Mouse (Mus musculus): ENCODE results near the gene Rtbdn.
"Not testable (repeated sequence)": the region's sequence is repeated elsewhere in the genome, so short reads cannot be mapped to it uniquely, and the experiment has no call there.

Rtbdn gene

DNA sequence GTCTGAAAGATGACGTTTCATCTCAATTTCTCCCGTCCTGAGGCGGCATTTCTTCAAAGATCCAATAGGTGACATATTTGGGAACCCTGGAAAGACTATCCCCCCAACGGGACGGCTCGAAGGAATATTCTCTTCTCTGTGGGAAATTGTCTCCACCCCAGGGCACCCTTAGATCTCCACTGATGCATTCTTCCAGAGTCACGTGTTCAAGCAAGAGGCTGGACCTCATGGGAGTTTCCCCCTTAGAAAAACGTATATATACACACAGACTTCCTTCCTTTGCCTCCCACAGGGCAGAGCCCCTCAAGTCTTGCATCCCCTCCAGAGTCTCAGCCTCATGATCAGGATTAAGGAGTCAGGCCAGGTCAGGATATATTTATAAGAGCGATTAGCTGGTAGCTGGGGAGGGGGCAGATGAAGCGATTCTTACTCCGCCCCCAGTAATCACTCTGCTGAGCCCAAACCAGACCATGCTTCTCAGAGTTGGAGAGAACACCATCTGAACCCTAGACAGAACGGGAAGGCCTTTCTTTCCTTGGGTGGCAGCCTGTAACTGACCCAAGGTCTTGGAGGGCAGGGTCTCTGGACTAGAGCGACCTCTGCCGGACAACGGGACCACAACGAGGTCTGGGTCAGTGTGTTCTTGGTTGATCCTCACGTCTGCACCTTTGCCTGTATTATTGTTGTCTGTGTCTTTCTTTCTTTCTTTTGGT is at the start of gene Rtbdn:
Gene Rtbdn, plus strand, starts transcription at position 464 of the 713 bp plus-strand sequence.
- no peak for DNase-seq (ENCODE audit: low read depth)

DNA sequence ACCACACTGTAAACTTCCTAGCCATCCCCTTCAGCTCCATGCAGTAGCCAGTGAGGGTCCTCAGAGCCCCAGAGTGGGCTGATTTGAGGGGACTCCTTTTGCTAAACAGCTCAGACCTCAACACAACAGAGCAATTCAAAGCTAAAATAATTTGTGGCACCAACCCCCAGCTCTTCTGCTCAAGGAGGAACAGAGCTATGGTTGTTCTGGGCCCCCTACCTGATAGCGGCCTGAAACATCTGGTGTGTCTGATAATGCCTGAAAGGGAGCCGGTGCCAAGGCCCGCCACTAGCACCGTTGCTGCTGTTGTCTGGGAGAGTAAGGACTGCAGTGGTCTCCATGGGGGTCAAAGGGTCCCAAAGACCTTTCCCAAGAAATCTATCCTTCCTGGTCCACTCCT is 45.7 kb upstream of the Rtbdn start:
- DNase-seq (ENCODE audit: low read depth), result peak; percentile 79

DNA sequence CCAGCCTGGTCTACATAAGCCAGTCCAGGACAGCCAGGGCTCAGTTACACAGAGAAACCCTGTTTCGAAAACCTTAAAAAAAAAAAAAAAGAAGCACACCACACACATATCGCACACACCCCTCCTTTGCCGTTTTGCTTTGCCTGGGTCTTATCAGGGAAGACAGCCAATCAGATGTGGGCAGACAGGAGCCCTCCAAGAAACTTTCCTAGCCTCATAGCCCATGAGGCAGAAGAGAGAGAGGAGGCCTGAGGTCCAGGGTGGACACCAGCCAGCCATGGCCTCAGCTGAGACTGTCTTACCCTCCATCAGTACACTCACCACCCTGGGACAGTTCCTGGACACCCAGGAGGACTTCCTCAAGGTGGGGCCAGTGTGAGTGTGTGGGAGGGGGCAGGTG is 45.0 kb upstream of the Rtbdn start, which contains the start of gene Klf1:
Gene Klf1, plus strand, starts transcription at position 177 of the 400 bp plus-strand sequence.
- peak; percentile 83 for DNase-seq (ENCODE audit: low read depth)

DNA sequence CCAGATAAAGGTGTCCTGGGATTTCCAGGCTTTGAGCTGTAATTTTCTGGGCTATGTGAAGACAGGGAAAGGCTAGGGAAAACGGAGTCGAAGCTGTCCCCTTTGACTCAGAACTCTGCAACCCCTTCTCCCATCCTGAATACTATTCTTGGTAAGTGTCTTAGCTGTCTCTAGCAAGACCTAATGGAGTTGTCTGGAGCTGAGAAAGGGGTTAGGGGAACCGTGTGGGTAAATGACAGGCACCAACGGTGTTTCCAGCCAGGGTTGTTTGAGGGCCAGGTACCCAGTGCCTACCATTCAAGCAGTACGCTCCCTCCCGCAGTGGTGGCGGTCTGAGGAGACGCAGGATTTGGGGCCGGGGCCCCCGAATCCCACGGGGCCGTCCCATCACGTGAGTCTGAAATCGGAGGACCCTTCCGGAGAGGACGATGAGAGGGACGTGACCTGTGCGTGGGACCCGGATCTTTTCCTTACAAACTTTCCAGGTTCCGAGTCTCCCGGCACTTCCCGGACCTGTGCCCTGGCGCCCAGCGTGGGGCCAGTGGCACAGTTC is 44.3 kb upstream of the Rtbdn start:
- DNase-seq (ENCODE audit: low read depth), result no peak

DNA sequence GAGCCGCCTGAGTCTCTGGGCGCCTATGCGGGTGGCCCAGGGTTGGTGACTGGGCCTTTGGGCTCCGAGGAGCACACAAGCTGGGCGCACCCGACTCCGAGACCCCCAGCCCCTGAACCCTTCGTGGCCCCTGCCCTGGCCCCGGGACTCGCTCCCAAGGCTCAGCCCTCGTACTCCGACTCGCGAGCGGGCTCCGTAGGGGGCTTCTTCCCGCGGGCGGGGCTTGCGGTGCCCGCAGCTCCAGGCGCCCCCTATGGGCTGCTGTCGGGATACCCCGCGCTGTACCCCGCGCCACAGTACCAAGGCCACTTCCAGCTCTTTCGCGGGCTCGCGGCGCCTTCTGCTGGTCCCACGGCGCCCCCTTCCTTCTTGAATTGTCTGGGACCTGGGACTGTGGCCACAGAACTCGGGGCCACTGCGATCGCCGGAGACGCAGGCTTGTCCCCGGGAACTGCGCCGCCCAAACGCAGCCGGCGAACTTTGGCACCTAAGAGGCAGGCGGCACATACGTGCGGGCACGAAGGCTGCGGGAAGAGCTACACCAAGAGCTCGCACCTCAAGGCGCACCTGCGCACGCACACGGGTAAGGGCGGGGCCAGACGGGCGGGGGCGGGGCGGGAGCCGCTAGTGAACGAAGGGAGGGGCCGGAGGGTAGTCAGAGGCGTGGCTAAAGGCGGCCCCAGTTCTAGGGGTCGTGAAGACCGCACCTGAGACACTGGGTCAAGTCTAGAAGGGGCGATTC is 43.7 kb upstream of the Rtbdn start:
- peak; percentile 75 for DNase-seq (ENCODE audit: low read depth)

DNA sequence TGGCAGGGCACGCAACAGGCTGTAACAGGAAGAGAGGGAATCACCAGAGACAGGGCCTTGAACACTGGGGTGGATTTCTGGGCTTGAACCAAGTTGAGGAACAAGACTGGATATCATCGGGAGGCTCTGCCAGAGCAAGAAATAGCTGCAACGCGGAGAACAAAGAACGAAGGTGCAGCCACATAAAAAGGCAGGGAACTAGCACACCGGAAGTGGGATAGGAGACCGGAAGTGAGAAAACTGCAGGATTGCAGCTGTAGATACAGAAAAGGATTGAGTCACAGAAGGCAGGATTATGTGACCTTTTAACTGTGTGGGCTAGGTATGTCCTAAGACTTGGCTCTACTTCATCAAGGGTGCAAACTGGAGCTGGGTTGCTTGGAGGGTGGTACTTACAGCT is 42.4 kb upstream of the Rtbdn start:
- DNase-seq (ENCODE audit: low read depth), result no peak

DNA sequence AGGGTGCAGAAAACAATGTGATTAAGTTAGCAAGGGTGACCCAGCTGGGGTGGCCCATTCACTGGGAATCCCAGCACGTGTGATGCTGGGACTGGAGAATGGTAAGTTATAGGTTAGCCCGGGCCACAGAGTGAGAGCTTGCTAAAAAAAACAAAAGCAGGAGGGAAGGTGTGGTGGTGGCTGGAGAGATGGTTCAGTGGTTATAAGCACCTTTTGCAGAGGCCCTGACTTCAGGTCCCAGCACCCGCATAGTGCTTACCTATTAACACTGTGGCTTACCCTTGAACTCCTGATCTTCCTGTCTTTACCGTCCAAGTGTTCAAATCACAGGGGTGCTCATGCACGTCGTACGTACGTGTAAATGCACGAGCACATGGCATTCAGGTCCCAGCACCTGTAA is 39.8 kb upstream of the Rtbdn start:
- DNase-seq (ENCODE audit: low read depth), result no peak

DNA sequence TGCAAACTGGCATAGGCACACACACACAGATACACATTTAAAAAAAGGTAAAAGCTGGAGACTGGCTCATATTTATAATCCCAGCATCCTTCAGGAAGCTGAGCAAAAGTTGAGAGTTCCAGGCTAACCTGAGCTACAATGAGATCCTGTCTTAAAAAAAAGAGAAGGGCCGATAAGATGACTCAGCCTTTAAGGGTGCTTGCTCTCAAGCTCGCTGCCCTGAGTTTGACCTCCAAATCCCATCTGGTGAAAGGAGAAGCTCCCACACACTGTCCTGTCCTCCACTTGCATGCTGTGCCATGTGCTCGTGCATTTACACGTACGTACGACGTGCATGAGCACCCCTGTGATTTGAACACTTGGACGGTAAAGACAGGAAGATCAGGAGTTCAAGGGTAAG is 39.3 kb upstream of the Rtbdn start:
- no peak for DNase-seq (ENCODE audit: low read depth)

DNA sequence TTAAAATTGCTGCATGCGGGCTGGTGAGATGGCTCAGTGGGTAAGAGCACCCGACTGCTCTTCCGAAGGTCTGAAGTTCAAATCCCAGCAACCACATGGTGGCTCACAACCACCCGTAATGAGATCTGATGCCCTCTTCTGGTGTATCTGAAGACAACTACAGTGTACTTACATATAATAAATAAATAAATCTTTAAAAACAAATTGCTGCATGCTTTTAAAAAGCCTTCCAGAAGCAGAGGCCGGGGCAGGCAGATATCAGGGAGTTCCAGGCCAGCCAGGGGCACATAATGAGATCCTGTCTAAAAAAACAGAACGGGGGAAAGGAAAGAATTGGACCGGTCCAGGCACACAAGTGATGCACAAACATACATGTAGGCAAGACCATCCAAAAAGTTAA is 38.8 kb upstream of the Rtbdn start:
- DNase-seq (ENCODE audit: low read depth), result not testable (repeated sequence)

DNA sequence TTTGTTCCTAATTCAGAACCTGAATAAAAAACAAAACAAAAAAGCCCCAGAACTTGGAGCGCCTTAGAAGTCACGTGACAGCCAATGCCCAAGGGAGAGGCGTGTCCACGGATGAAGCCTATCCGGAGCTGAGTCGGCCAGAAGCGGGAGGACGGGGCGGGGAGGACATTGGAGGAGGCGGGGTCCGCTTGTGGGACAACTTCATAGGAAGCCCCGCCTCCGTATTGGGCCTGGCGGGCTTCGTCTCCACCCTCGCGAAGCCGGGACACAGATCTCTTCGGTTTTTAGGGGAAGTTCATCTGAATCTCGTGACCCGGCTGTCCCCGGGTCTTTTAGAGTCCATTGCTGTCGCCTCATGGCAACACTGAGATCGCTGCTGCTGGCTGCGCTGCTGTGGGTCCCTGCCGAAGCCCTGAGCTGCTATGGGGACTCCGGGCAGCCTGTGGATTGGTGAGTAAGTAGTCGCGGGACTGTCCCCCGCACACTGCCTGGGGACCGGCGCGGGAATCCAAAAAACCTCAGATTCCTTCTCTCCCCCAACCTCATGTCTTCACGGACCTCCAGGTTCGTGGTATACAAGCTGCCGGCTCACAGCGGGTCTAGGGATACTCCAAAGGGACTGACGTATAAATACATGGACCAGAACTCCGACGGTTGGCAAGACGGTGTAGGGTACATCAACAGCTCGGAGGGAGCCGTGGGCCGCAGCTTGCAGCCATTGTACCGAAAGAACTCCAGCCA is 38.2 kb upstream of the Rtbdn start, which contains the start of gene Dnase2a:
Gene Dnase2a, plus strand, starts transcription at position 140 of the 741 bp plus-strand sequence.
- peak; percentile 97 for DNase-seq (ENCODE audit: low read depth)

DNA sequence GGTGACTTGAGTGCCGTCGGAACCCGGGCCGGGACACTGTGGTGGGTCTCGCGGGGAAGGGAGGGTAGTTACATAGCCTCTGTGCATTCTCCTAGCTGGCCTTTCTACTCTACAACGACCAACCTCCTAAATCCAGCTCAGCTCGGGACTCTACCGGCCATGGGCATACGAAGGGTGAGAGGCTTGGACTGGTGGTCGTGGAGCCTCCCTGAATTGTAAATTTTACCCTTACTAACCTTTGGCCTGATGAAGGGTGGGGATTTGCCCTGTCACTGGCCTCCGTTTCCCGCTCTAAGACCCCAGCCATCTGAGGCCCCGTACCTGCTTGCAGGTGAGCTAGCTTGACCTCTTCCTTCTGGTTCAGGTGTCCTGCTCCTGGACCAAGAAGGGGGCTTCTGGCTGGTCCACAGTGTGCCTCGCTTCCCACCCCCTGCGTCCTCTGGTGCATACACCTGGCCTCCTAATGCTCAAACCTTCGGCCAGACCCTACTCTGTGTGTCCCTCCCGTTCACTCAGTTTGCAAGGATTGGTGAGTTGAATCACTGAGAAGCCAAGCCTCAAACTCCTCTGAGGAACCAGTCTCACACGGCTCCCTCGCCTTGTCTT is 37.5 kb upstream of the Rtbdn start:
- DNase-seq (ENCODE audit: low read depth), result no peak

DNA sequence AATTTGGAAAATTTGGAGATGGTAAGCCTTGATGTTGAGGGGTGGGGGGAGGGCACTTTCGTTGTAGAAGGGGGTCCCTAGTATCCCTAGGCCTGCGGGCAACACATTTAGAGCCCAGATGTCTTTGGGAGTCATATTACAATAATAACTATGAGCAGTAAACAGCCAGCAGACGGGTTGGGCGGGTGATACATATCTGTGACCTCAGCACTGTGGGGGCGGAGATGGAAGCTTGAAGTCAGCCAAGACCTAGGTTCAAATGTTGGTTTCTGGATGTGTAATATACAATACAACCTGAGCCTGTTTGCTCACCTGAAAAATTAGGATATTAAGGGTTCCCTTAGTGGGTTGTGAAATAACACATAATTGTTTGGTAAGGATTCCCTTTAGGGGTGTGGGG is 36.8 kb upstream of the Rtbdn start:
- DNase-seq (ENCODE audit: low read depth), result no peak

DNA sequence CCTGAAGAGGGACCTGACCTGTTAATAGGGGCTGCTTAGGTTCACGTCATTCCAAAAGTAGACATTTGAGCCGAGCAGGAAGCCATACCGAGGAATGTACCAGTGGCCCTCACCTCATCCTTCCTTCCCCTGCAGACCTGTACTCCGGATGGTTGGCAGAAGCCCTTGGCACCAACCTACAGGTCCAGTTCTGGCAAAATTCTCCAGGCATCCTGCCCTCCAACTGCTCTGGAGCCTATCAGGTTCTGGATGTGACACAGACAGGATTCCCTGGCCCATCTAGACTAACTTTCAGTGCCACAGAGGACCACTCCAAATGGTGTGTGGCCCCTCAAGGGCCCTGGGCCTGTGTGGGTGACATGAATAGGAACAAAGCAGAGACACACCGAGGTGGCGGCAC is 36.2 kb upstream of the Rtbdn start:
- no peak for DNase-seq (ENCODE audit: low read depth)

DNA sequence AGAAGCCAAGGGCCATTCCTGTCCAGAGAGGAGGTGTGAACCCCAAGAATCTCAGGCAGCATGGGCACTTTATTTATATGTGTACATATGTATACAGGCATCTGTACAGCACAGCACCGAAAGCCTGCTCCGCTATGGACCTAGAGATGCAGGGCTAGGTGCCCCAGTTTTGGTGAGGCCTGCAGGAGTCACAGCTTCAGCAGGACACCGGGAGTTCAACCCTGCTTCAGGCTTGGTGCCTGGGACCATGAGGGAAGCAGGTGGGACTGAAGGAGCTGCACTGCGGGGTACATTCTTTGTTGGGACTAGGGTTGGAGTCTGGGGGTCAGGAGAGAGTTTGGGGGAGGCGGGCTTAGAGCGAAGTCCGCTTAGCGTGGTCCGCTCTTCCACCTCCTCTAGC is 34.9 kb upstream of the Rtbdn start:
- no peak for DNase-seq (ENCODE audit: low read depth)

DNA sequence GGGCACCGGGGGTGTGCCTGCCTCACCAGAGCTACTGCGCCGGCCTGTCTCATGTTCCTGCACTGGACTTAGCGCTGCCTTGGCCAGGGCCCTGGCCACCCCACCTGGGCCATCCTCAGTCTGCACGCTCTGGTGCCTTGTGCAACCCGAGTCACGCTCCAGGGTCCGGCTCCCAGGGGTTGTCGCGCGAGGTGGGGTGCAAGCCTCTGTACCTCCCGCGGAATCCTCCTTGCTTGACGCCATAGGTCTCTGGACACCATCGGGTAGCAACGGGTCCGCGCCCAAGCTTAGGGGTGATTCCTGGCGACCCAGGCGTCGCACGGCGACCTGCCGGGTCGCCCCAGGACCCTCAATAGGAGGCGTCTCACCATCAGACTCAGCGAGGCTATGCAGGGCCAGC is 34.4 kb upstream of the Rtbdn start:
- no peak for DNase-seq (ENCODE audit: low read depth)

DNA sequence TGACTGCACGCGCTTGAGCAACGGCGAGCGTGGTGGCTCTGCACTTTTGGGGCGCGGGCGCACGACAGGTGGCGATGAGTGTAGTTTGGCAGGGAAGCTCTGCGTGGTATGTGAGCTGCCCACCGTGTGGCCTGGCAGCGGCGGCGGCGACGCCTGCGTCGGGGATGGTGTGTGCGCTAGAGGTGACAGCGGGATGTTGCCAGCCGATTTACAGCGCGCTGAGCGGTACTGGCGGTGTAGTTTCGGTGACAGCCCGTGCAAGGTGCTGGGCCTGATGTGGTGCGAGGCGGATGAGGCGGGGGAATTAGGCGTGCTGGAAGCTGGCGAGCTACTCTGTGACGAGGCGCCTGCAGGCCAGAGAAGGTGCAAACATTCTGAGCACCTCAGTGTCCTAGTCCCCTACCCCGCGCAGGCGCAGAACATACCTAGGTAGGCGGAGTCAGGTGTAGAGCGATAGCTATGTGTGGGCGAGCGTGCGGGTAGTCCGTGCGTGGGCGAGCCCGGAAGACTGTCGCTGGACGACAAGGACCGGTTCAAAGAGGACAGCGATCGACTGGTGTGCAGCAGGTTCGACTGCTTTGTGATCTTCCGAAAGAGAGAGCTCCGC is 33.8 kb upstream of the Rtbdn start:
- peak; percentile 83 for DNase-seq (ENCODE audit: low read depth)

DNA sequence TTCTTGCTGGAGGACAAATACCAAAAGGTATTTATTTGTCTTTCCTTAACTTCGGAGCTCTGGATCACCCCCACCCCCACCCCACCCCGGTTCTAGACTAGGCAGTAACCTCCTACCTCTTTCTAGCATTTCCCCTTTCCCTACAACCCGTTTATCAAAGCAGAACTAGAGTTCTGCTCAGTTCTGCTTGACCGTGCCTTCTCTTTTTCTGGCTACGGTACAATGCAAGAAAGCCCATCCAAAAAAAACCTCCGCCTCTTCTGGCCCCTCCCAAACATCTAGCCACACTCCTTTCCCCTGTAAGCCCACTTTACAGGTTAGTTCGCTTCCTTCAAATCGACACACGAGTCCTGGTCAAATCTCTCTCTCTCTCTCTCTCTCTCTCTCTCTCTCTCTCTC is 33.3 kb upstream of the Rtbdn start:
- no peak for DNase-seq (ENCODE audit: low read depth)

DNA sequence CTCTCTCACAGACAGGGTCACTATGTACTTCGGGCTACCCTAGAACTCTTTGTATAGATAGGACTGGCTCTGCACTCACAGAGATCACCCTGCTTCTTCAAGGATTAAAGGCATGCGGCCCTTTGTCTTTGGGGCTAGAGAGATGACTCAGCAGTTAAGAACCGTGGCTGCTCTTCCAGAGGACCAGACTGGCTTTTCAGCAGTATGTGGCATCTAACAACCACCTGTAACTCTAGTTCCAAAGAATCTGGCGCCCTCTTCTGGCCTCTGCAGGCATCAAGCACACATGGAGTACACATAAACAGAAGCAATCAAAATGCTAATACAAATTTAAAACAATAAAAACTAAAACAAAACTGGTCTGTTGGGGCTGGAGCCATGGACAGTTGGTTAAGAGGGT is 32.8 kb upstream of the Rtbdn start:
- DNase-seq (ENCODE audit: low read depth), result peak; percentile 82

DNA sequence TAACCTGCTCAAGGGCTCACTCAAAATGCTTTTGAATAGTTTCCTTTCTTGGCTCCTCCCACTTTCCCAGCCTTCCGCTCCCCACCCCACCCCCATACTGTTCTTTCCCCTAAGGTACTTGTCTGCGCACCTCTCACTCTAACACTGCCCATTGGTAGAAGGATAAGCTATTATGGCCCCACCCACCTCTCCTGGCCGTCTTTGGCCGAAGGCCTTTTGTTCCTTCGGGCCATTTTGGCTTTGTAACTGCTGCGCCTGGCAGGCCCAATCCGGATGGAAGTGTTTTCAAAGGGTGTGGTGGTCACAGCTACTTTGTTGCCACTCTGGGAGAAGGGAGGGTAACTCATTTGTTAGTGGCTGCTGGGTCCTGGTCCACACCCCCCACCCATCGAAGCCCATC is 31.5 kb upstream of the Rtbdn start:
- no peak for DNase-seq (ENCODE audit: low read depth)

DNA sequence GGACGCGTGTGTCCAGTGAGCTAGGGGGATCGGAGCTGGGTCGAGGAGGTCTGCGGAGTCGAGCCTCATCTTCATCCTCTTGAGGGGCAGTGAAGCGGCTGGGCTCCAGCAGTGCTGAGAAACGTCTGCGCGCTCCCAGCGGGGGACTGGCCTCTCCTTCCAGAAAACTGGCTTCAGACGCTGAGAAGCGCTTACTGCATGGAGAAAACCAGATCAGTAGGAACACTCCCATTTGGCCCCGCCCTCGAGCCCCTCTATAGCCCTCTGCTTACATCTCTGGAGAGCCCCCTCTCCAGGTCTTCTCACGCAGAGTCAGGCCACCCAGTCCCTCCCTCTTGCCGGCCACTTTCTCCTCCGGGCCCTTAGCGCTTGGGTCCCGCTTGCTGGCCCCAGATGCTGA is 29.0 kb upstream of the Rtbdn start:
- DNase-seq (ENCODE audit: low read depth), result no peak

DNA sequence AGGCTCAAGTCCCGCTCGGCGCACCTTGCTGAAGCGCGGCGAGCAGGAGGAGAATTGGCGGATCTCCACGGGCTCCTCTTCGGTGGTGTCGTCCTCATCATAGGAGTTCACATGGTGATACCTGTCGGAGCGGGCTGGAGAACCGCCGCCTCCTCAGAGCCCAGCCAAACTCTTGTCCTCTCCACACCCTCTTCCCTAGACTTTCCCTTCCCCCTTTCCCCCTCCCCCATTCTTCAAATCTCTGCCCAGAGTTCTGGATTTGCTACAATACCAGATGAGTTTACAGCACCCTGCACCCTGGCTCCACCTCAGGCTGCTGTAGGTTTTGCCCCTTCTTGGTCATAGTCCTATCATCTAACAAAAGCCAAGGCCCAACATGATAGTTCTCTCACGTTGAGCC is 28.1 kb upstream of the Rtbdn start:
- DNase-seq (ENCODE audit: low read depth), result no peak

DNA sequence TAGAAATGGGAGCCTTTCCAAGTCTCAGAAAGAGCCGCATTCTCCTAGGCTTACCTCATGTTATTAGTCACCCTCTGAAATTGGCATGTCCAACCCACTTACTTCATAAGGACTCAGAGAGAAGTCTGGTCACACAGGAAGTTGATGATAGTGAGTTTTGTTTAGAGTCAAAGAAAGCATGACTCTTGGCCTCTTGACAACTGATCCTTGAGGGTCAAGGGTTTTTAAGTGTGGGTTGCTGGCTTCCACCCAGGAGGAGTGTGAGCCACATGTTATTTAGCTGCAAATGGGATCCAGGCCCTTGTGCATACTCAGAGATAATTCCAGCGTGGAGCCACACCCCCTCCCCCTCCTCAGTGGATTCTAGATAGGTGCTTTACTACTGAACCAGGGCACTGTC is 25.2 kb upstream of the Rtbdn start:
- no peak for DNase-seq (ENCODE audit: low read depth)
